Mouse (Mus musculus) kidney, postnatal 4 days (tissue): ENCODE results near the gene Lck.

Experiments used
- DNase-seq, 2 experiments: peaks; one replicate each; pipeline ENCODE4 v3.0.0; 2021; ENCODE audit warnings: mixed read lengths in 2 of 2

Lck gene

GRCm38 (mm10) chr4:129507434-129508236 lies 65.8 kb downstream of the Lck start:
- DNase-seq = no peak

DNA sequence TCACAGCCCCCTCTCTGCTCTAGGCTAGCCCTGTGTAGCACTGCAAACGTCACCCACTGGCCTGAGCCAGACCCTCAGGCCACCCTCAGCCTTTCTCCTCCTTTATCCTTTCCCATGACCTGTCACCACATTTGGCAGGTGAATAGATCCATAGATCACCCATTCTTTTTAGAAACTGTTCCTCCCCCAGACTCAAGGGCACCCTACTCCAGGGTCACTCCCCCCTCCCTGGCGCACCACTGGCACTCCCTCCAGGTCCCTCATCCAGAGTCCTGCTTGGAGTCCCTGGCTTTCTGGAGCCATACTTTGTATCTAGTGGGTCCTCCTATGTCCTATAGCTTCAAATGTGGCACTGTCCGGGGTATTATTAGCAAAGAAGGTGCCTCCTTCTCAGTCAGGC lies 67.9 kb downstream of the Lck start:
- no peak for DNase-seq

DNA sequence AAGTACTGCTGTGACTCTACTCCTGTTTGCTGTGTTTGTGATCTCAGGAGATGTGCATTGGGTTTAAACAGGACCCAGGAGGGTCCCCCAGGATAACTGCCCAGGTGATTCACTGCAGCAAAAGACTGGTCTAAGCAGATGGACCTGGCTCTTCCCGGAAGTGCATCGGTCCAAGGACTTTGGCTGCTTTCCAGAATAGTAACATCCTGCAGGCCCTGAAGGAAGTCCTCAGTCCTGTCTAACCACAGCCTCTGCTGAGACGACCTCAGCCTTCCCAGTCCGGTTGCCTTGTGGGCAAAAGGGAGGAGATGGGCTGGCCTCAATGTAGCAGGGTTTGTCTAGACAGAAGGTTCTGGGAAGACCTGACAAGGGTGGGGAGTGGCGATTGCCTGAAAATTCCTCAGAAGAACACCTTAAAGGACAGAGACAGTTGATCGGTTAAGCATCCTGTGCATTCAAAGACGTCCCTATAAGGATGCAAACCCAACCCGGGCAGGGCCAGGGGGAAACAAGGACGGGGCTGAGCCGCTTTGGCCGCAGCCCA lies 70.5 kb downstream of the Lck start:
- peak in 1 of 2 experiments; percentile 36 for DNase-seq

- no peak for DNase-seq
Observed at GRCm38 (mm10) chr4:129502327-129502888, 71.0 kb downstream of the Lck start.

GRCm38 (mm10) chr4:129500607-129501566 lies 72.6 kb downstream of the Lck start:
- DNase-seq = peak; percentile 95 to 96

- no peak for DNase-seq
Observed at GRCm38 (mm10) chr4:129500017-129500416, 73.4 kb downstream of the Lck start.

DNA sequence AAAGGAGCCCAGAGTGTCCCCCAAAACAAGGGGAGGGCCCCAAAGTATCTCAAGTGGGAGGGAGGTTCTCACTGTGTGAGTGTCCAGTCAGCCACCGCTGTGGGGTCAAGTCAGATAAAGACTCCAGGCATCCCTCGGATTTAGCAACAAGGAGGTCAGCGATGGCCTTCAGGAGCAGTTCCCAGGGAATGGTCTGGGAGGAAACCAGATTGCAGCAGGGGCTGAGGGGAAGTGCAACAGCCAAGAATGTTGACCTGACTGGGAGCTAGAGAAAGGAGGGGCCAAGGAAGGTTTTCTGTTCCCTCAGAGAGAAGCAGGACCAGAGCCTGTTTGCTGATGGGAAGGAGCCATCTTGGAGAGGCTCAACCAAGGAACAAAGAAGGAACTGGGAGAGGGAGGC lies 74.5 kb downstream of the Lck start:
- peak in 1 of 2 experiments; percentile 32 for DNase-seq
